Mouse (Mus musculus) Patski (cell line): ENCODE measurements around the gene Kalrn. TPM values are rescaled to one million over a fixed set of nuclear protein-coding genes. Genes with fewer than 3 reads are reported as not detected.
A peak's percentile ranks its signal among the peaks of the same experiment; 100 is the strongest.

Source experiments
- ATAC-seq: fragments of 100-300 bp; one replicate; pipeline ENCODE4 v1.8.0; 2021
- CTCF ChIA-PET: fragments of 350-600 bp; sonication (Branson Sonifier 250); formaldehyde crosslinking; loops from one replicate; lab custom pipeline; 2022; ENCODE audit warnings: inconsistent platforms; lab: Charles Lee
- POLR2A ChIA-PET: fragments of 350-600 bp; sonication (Branson Sonifier 250); formaldehyde crosslinking; loops from one replicate; lab custom pipeline; 2022; ENCODE audit warnings: antibody characterized with exemption, inconsistent platforms; lab: Charles Lee
- DNase-seq: peaks from one replicate; pipeline ENCODE4 v3.0.0-alpha.2; 2011; ENCODE audit warnings: low read depth, low spot score
- H3K27me3 ChIP-seq: fragments of 371-371 bp; one replicate; pipeline ENCODE4 v1.5.1; 2021
- CTCF ChIP-seq: fragments of 100-300 bp; IDR thresholded peaks from one replicate; pipeline ENCODE4 v1.5.1; 2021
- in situ Hi-C: fragments of 300-500 bp; cut with MboI; formaldehyde crosslinking; loops from 3 replicates; pipeline ENCODE4 v1.11.1; 2018; ENCODE audit warnings: low pct_unique_long_range_greater_than_20kb, mixed read lengths
- polyA plus RNA-seq: library from polyadenylated mRNA; unstranded; gene quantifications from one replicate; pipeline ENCODE4 v1.2.3, GENCODE M21; 2021

Kalrn gene
- polyA plus RNA-seq, 1 experiment from 2014 or later: 25.1 TPM

- no peak for TF ChIP-seq CTCF
- H3K27me3 ChIP-seq: no peaks in the 10 kb centered on the region
- CTCF ChIA-PET: interaction anchor here (0.6 to 3.2 kb wide), 6 partner anchors 10 to 175 kb away, joined by 3 to 17 read pairs (median 4); no protein-coding TSS in a partner anchor
- POLR2A ChIA-PET: no interaction called here
- in situ Hi-C loops: no loop called here
- ATAC-seq (no peak), DNase-seq (no peak)
Observed at GRCm38 (mm10) chr16:33995496-33995895, 577.8 kb downstream of the Kalrn start.

- CTCF ChIA-PET: interaction anchor here (0.9 to 3.2 kb wide), 2 partner anchors 120 to 174 kb away, joined by 3 to 17 read pairs; no protein-coding TSS in a partner anchor
- no peak for ATAC-seq
- no peaks in the 10 kb centered on the region for H3K27me3 ChIP-seq
- no peak for TF ChIP-seq CTCF
- DNase-seq: no peak
- in situ Hi-C loops: loop anchor here (5.0 kb wide), 2 partner anchors 123 to 172 kb away; no protein-coding TSS in a partner anchor
- POLR2A ChIA-PET: interaction anchor here (0.7 kb wide), 1 partner anchor 122 kb away, joined by 4 read pairs; no protein-coding TSS in a partner anchor
Observed at GRCm38 (mm10) chr16:33994321-33994720, 579.0 kb downstream of the Kalrn start.

GRCm38 (mm10) chr16:33990712-33991111, 582.6 kb downstream of the Kalrn start:
- ATAC-seq (no peak), DNase-seq (no peak)
- no peak for TF ChIP-seq CTCF
- in situ Hi-C loops: loop anchor here (5.0 kb wide), 2 partner anchors 127 to 168 kb away; no protein-coding TSS in a partner anchor
- H3K27me3 ChIP-seq: no peaks in the 10 kb centered on the region
- ChIA-PET CTCF (no interaction called here), POLR2A (no interaction called here)

- ATAC-seq (no peak), DNase-seq (no peak)
- no peak for TF ChIP-seq CTCF
- in situ Hi-C loops: no loop called here
- ChIA-PET CTCF (interaction anchor here (0.8 to 3.7 kb wide), 12 partner anchors 9 to 178 kb away, joined by 3 to 31 read pairs (median 4); no protein-coding TSS in a partner anchor), POLR2A (no interaction called here)
- H3K27me3 ChIP-seq: no peaks in the 10 kb centered on the region
Observed at GRCm38 (mm10) chr16:33989106-33989505, 584.2 kb downstream of the Kalrn start.

- ChIA-PET POLR2A (interaction anchor here (0.9 kb wide), 1 partner anchor 14 kb away, joined by 3 read pairs; no protein-coding TSS in a partner anchor), CTCF (interaction anchor here (0.8 to 3.7 kb wide), 19 partner anchors 8 to 178 kb away, joined by 3 to 31 read pairs (median 4); no protein-coding TSS in a partner anchor)
- H3K27me3 ChIP-seq: no peaks in the 10 kb centered on the region
- peak; percentile 90 for TF ChIP-seq CTCF
- in situ Hi-C loops: no loop called here
- ATAC-seq (peak; percentile 54), DNase-seq (no peak)
Observed at GRCm38 (mm10) chr16:33988358-33989012, 584.8 kb downstream of the Kalrn start.

- CTCF ChIA-PET: interaction anchor here (1.0 to 3.7 kb wide), 6 partner anchors 9 to 166 kb away, joined by 3 to 31 read pairs (median 8); no protein-coding TSS in a partner anchor
- DNase-seq (no peak), ATAC-seq (no peak)
- POLR2A ChIA-PET: no interaction called here
- TF ChIP-seq CTCF: no peak
- in situ Hi-C loops: no loop called here
- no peaks in the 10 kb centered on the region for H3K27me3 ChIP-seq
Observed at GRCm38 (mm10) chr16:33986993-33987392, 586.3 kb downstream of the Kalrn start.

- no peaks in the 10 kb centered on the region for H3K27me3 ChIP-seq
- POLR2A ChIA-PET: no interaction called here
- TF ChIP-seq CTCF: no peak
- in situ Hi-C loops: no loop called here
- no peak for ATAC-seq
- DNase-seq: no peak
- CTCF ChIA-PET: interaction anchor here (1.2 to 1.8 kb wide), 2 partner anchors 10 to 165 kb away, joined by 3 to 8 read pairs; no protein-coding TSS in a partner anchor
Observed at GRCm38 (mm10) chr16:33985372-33985771, 588.0 kb downstream of the Kalrn start.

GRCm38 (mm10) chr16:33983712-33984111, 589.6 kb downstream of the Kalrn start:
- ATAC-seq: no peak
- no peaks in the 10 kb centered on the region for H3K27me3 ChIP-seq
- POLR2A ChIA-PET: no interaction called here
- CTCF ChIA-PET: no interaction called here
- DNase-seq: no peak
- TF ChIP-seq CTCF: no peak
- in situ Hi-C loops: no loop called here

- ChIA-PET POLR2A (no interaction called here), CTCF (interaction anchor here (1.1 to 4.5 kb wide), 3 partner anchors 9 to 159 kb away, joined by 3 to 31 read pairs (median 3); no protein-coding TSS in a partner anchor)
- H3K27me3 ChIP-seq: no peaks in the 10 kb centered on the region
- no peak for TF ChIP-seq CTCF
- in situ Hi-C loops: no loop called here
- ATAC-seq: no peak
- DNase-seq: no peak
Observed at GRCm38 (mm10) chr16:33979855-33980254, 593.5 kb downstream of the Kalrn start.

GRCm38 (mm10) chr16:33967283-33967640, 606.1 kb downstream of the Kalrn start:
- ATAC-seq (no peak), DNase-seq (no peak)
- TF ChIP-seq CTCF: no peak
- in situ Hi-C loops: no loop called here
- POLR2A ChIA-PET: no interaction called here
- no peaks in the 10 kb centered on the region for H3K27me3 ChIP-seq
- CTCF ChIA-PET: interaction anchor here (1.4 kb wide), 1 partner anchor 20 kb away, joined by 3 read pairs; no protein-coding TSS in a partner anchor
